Mouse (Mus musculus): ENCODE results near the gene 4931406C07Rik. TPM values are rescaled to one million over a fixed set of nuclear protein-coding genes. Genes with fewer than 3 reads are reported as not detected.

Gene 4931406C07Rik
- polyA plus RNA-seq, 1 experiment from 2014 or later = 29.4 TPM

Small RNA genes within 50 kb of the gene (microRNA-seq; reads per million reads assigned to microRNA genes)
- gene Gm49349 = not detected
- not detected for gene mmu-mir-7650

Other genes starting within 250 kb of the 4931406C07Rik start
- gene Hephl1, start 194.3 kb downstream of the 4931406C07Rik start, polyA plus RNA-seq (2015; fragmentation: Nextera tagmentation; extraction: Ambion mirVana) = not detected in 2 replicates
- 7.9 and 8.7 TPM in 2 replicates for gene Vstm5, start 67.4 kb downstream of the 4931406C07Rik start, polyA plus RNA-seq (2015; fragmentation: Nextera tagmentation; extraction: Ambion mirVana)
- gene Med17, start 26.5 kb downstream of the 4931406C07Rik start, polyA plus RNA-seq (2015; fragmentation: Nextera tagmentation; extraction: Ambion mirVana) = 29.6 and 37.0 TPM in 2 replicates
- 67.1 and 80.0 TPM in 2 replicates for gene Taf1d, start 234 bp downstream of the 4931406C07Rik start, polyA plus RNA-seq (2015; fragmentation: Nextera tagmentation; extraction: Ambion mirVana)
- gene Cep295, start 51.3 kb upstream of the 4931406C07Rik start, polyA plus RNA-seq (2015; fragmentation: Nextera tagmentation; extraction: Ambion mirVana) = 14.5 and 19.2 TPM in 2 replicates
- gene Smco4, start 187.0 kb upstream of the 4931406C07Rik start, polyA plus RNA-seq (2015; fragmentation: Nextera tagmentation; extraction: Ambion mirVana) = 3.7 and 4.4 TPM in 2 replicates

Data from kidney, embryonic 16.5 days (tissue).